Mouse (Mus musculus) spleen, postnatal 36 days (tissue): ENCODE data around the gene Ubl7.

Source experiments
- DNase-seq, 2 experiments: peaks; one replicate each; pipeline ENCODE4 v3.0.0; 2022; ENCODE audit warnings: low spot score in 2 of 2, mixed read lengths in 1 of 2

Gene Ubl7

GRCm38 (mm10) chr9:57967237-57967960 lies 56.6 kb downstream of the Ubl7 start:
- peak; percentile 58 for DNase-seq

- peak; percentile 54 to 60 for DNase-seq
These were observed 57.5 kb downstream of the Ubl7 start for GRCm38 (mm10) chr9:57968166-57968771.

- DNase-seq, result no peak
These were observed 58.2 kb downstream of the Ubl7 start for GRCm38 (mm10) chr9:57968783-57969542.

- DNase-seq, result no peak
These were observed 59.1 kb downstream of the Ubl7 start for GRCm38 (mm10) chr9:57969736-57970495.

GRCm38 (mm10) chr9:57971413-57971812 lies 60.6 kb downstream of the Ubl7 start:
- DNase-seq, result no peak

- peak; percentile 46 to 51 for DNase-seq
These were observed 61.4 kb downstream of the Ubl7 start for GRCm38 (mm10) chr9:57972141-57972591.

GRCm38 (mm10) chr9:57972776-57973439 lies 62.1 kb downstream of the Ubl7 start:
- DNase-seq, result no peak

GRCm38 (mm10) chr9:57973440-57974066 lies 62.8 kb downstream of the Ubl7 start:
- no peak for DNase-seq

- no peak for DNase-seq
These were observed 63.4 kb downstream of the Ubl7 start for GRCm38 (mm10) chr9:57974221-57974620.

- no peak for DNase-seq
These were observed 64.5 kb downstream of the Ubl7 start for GRCm38 (mm10) chr9:57975200-57975821.

GRCm38 (mm10) chr9:57978025-57978424 lies 67.2 kb downstream of the Ubl7 start:
- peak in 1 of 2 experiments; percentile 48 for DNase-seq

GRCm38 (mm10) chr9:57978858-57979257 lies 68.1 kb downstream of the Ubl7 start:
- no peak for DNase-seq
